19 mouse cellular contexts compared by ENCODE assay signal in genomic region chr4:151637348-151637747, GRCm38 (mm10).
DNase-seq lines count a peak whose midpoint lies in the region; ATAC-seq lines count a peak whose summit lies in the region.
"Had no signal": no experiment of that assay in that cellular context is flagged by ENCODE, and none has a peak within 500 bp of the region (broad histone marks: within the 10 kb centered on the region; RNA-seq: fewer than 3 reads in every experiment).

No protein-coding gene starts in this region.

- H3K4me1 ChIP-seq in heart, embryonic 13.5 days: peaks cover 32% of the 10 kb centered on the region
- H3K4me1 ChIP-seq in limb, embryonic 15.5 days: peaks cover 5% of the 10 kb centered on the region
- peaks cover 11% of the 10 kb centered on the region for H3K4me1 ChIP-seq in limb, embryonic 10.5 days

- H3K4me2 ChIP-seq in heart, embryonic 13.5 days: peak overlapping the region; percentile 5; the same call in 1 of the 2 replicates
- no peak overlapping the region for H3K4me2 ChIP-seq in limb, embryonic 15.5 days
- H3K4me2 ChIP-seq: embryonic facial prominence, embryonic 13.5 days; midbrain, embryonic 11.5 days had no signal

- no peaks in the 10 kb centered on the region for H3K36me3 ChIP-seq in heart, embryonic 13.5 days
- H3K36me3 ChIP-seq in limb, embryonic 15.5 days: no peaks in the 10 kb centered on the region
- H3K36me3 ChIP-seq in limb, embryonic 10.5 days: no peaks in the 10 kb centered on the region
- H3K36me3 ChIP-seq: embryonic facial prominence, embryonic 13.5 days; forebrain, embryonic 10.5 days had no signal

- intact Hi-C loops in heart, postnatal 14 days (cut with DNase I): loop anchor here (10.0 kb wide), 1 partner anchor 153 kb away; no protein-coding TSS in a partner anchor
- intact Hi-C loops in heart, postnatal 10 days (cut with DNase I): loop anchor here (5.0 kb wide), 1 partner anchor 480 kb away; no protein-coding TSS in a partner anchor

- ATAC-seq in heart, embryonic 13.5 days (ENCODE audit: extremely low read depth, insufficient number of reproducible peaks, low FRiP score, low TSS enrichment): no peak
- 0 out of 2 replicates have a peak, but pooled peaks have one; percentile 24 for ATAC-seq in limb, embryonic 15.5 days (ENCODE audit: insufficient number of reproducible peaks, low FRiP score, low TSS enrichment, low read depth)
- ATAC-seq: CD4-positive, CD25-positive, alpha-beta regulatory T cell, adult 4 months had no signal

- no peaks in the 10 kb centered on the region for H3K9me3 ChIP-seq in heart, embryonic 13.5 days
- no peaks in the 10 kb centered on the region for H3K9me3 ChIP-seq in limb, embryonic 15.5 days
- no peaks in the 10 kb centered on the region for H3K9me3 ChIP-seq in limb, embryonic 10.5 days (replicated peaks)
- H3K9me3 ChIP-seq: embryonic facial prominence, embryonic 13.5 days; forebrain, embryonic 10.5 days had no signal

- H3K27me3 ChIP-seq in heart, embryonic 13.5 days (replicated peaks): peaks cover 13% of the 10 kb centered on the region
- H3K27me3 ChIP-seq in limb, embryonic 15.5 days: peaks cover 19% of the 10 kb centered on the region
- H3K27me3 ChIP-seq in limb, embryonic 10.5 days (ENCODE audit: low read depth, poor library complexity, severe bottlenecking): no peaks in the 10 kb centered on the region

- no peak overlapping the region for H3K4me3 ChIP-seq in heart, embryonic 13.5 days
- no peak overlapping the region for H3K4me3 ChIP-seq in limb, embryonic 15.5 days
- H3K4me3 ChIP-seq in limb, embryonic 10.5 days: no peak overlapping the region
- H3K4me3 ChIP-seq: embryonic facial prominence, embryonic 13.5 days; forebrain, embryonic 10.5 days had no signal

- H3K9ac ChIP-seq in heart, embryonic 13.5 days: no peak overlapping the region
- no peak overlapping the region for H3K9ac ChIP-seq in limb, embryonic 15.5 days
- H3K9ac ChIP-seq: embryonic facial prominence, embryonic 13.5 days had no signal

- no peak overlapping the region for H3K27ac ChIP-seq in heart, embryonic 13.5 days (replicated peaks)
- H3K27ac ChIP-seq in limb, embryonic 15.5 days: no peak overlapping the region
- H3K27ac ChIP-seq in limb, embryonic 10.5 days: no peak overlapping the region
- H3K27ac ChIP-seq: embryonic facial prominence, embryonic 13.5 days; forebrain, embryonic 10.5 days had no signal

- WGBS in heart, embryonic 13.5 days: 43% methylated on average over 9 of the region's 9 CpGs
- 52% methylated on average over 9 of the region's 9 CpGs for WGBS in limb, embryonic 15.5 days
- 54% methylated on average over 9 of the region's 9 CpGs for WGBS in limb, embryonic 10.5 days

- no peak for DNase-seq in heart, postnatal 14 days
- DNase-seq in limb, embryonic 10.5 days (ENCODE audit: low spot score): no peak
- peak; percentile 30 to 40 for DNase-seq in adrenal gland, postnatal 36 days
- peak; percentile 20 to 21 for DNase-seq in heart, postnatal 10 days
- no peak for DNase-seq in testis, postnatal 10 days (ENCODE audit: low spot score)
- DNase-seq: cerebellum, adult 11-12 months; cerebellum, postnatal 36 days; gastrocnemius, postnatal 36 days; kidney, adult 8-10 months; lung, adult 2 months; lung, postnatal 4 days; spleen, adult 18-20 months; thymus, postnatal 14 days had no signal

Comparison
In these comparisons a context has a peak if more than half of its experiments do, and no peak if none do; other contexts are left out.
1. DNase-seq: peak in adrenal gland, postnatal 36 days (2 of 2) and heart, postnatal 10 days (2 of 2); none in heart, postnatal 14 days (0 of 2), limb, embryonic 10.5 days (single experiment) and testis, postnatal 10 days (single experiment).